Mouse (Mus musculus): ENCODE data around the gene Sema4g. TPM values are rescaled to one million over a fixed set of nuclear protein-coding genes. Genes with fewer than 3 reads are reported as not detected.

Gene Sema4g
- polyA plus RNA-seq, 2 experiments, result 2.6 to 24.9 TPM

- Histone ChIP-seq H3K36me3 (replicated peaks; ENCODE audit: control insufficient read depth, insufficient read depth, low read depth) (peaks cover 9% of the 10 kb centered on the region), H3K9ac (replicated peaks) (peak overlapping the region; percentile 59), H3K4me1 (replicated peaks; ENCODE audit: control insufficient read depth in 2 of 2, insufficient read depth in 2 of 2, low read length in 1 of 2) (peaks cover 5 to 14% of the 10 kb centered on the region in 2 experiments), H3K27me3 (ENCODE audit: control insufficient read depth, insufficient read depth, low read length) (no peaks in the 10 kb centered on the region), H3K9me3 (ENCODE audit: control insufficient read depth, low read length) (no peaks in the 10 kb centered on the region), H3K4me3 (ENCODE audit: insufficient read depth in 1 of 2, low read depth in 2 of 2, low read length in 2 of 2) (peak overlapping the region; percentile 65 to 79), H3K27ac (peak overlapping the region; percentile 29; the same call in 1 of the 2 replicates), H3K4me2 (ENCODE audit: low read depth) (peak overlapping the region; percentile 96)
- no peak for ATAC-seq (ENCODE audit: insufficient read depth)
- DNase-seq (ENCODE audit: low read depth in 3 of 3, low spot score in 3 of 3), result no peak
- TF ChIP-seq EP300 (IDR thresholded peaks at IDR 0.05; ENCODE audit: low read depth), result no peak
- 23% methylated on average over 17 of the region's 17 CpGs for WGBS (ENCODE audit: insufficient replicate concordance)
Measured at GRCm38 (mm10) chr19:45007021-45007420, 18.1 kb downstream of the Sema4g start.

- Histone ChIP-seq H3K36me3 (replicated peaks; ENCODE audit: control insufficient read depth, insufficient read depth, low read depth) (peaks cover 9% of the 10 kb centered on the region), H3K4me3 (ENCODE audit: insufficient read depth in 1 of 2, low read depth in 2 of 2, low read length in 2 of 2) (peak overlapping the region; percentile 65 to 79), H3K27me3 (ENCODE audit: control insufficient read depth, insufficient read depth, low read length) (no peaks in the 10 kb centered on the region), H3K4me2 (ENCODE audit: low read depth) (peak overlapping the region; percentile 96), H3K9me3 (ENCODE audit: control insufficient read depth, low read length) (no peaks in the 10 kb centered on the region), H3K27ac (no peak overlapping the region), H3K9ac (replicated peaks) (no peak overlapping the region; the same call in 1 of the 2 replicates), H3K4me1 (replicated peaks; ENCODE audit: control insufficient read depth in 2 of 2, insufficient read depth in 2 of 2, low read length in 1 of 2) (peaks cover 5 to 14% of the 10 kb centered on the region in 2 experiments)
- no peak for ATAC-seq (ENCODE audit: insufficient read depth)
- 72% methylated on average over 20 of the region's 20 CpGs for WGBS (ENCODE audit: insufficient replicate concordance)
- DNase-seq (ENCODE audit: low read depth in 3 of 3, low spot score in 3 of 3), result no peak
- TF ChIP-seq CTCF (IDR thresholded peaks at IDR 0.05; ENCODE audit: low read depth), result no peak
- no peak for TF ChIP-seq EP300 (IDR thresholded peaks at IDR 0.05; ENCODE audit: low read depth)
Measured at GRCm38 (mm10) chr19:45007425-45008191, 18.7 kb downstream of the Sema4g start.

GRCm38 (mm10) chr19:45010646-45011045, 21.7 kb downstream of the Sema4g start:
- peaks cover 2% of the 10 kb centered on the region for H3K36me3 ChIP-seq (replicated peaks; ENCODE audit: control insufficient read depth, insufficient read depth, low read depth)
- WGBS (ENCODE audit: insufficient replicate concordance), result 67% methylated on average over 4 of the region's 4 CpGs
- TF ChIP-seq EP300 (IDR thresholded peaks at IDR 0.05; ENCODE audit: low read depth) (no peak), CTCF (IDR thresholded peaks at IDR 0.05; ENCODE audit: low read depth) (no peak)
- H3K9me3 ChIP-seq (ENCODE audit: control insufficient read depth, low read length), result no peaks in the 10 kb centered on the region
- H3K9ac ChIP-seq (replicated peaks), result no peak overlapping the region
- H3K4me3 ChIP-seq (ENCODE audit: insufficient read depth in 1 of 2, low read depth in 2 of 2, low read length in 2 of 2), result no peak overlapping the region
- DNase-seq (ENCODE audit: low read depth in 3 of 3, low spot score in 3 of 3), result no peak
- no peak overlapping the region for H3K4me2 ChIP-seq (ENCODE audit: low read depth)
- H3K27ac ChIP-seq, result no peak overlapping the region
- H3K4me1 ChIP-seq (replicated peaks; ENCODE audit: control insufficient read depth in 2 of 2, insufficient read depth in 2 of 2, low read length in 1 of 2), result peaks cover 0 to 24% of the 10 kb centered on the region in 2 experiments; a peak in 3 of 4 replicates
- no peak for ATAC-seq (ENCODE audit: insufficient read depth)
- peaks cover under 1% of the 10 kb centered on the region; the same call in 1 of the 2 replicates for H3K27me3 ChIP-seq (ENCODE audit: control insufficient read depth, insufficient read depth, low read length)

GRCm38 (mm10) chr19:45012219-45012618, 23.3 kb downstream of the Sema4g start:
- DNase-seq (ENCODE audit: low read depth in 3 of 3, low spot score in 3 of 3) (no peak), ATAC-seq (ENCODE audit: insufficient read depth) (no peak)
- peaks cover 2% of the 10 kb centered on the region; the same call in 1 of the 2 replicates for H3K27me3 ChIP-seq (ENCODE audit: control insufficient read depth, insufficient read depth, low read length)
- no peaks in the 10 kb centered on the region for H3K9me3 ChIP-seq (ENCODE audit: control insufficient read depth, low read length)
- H3K27ac ChIP-seq, result no peak overlapping the region
- H3K36me3 ChIP-seq (replicated peaks; ENCODE audit: control insufficient read depth, insufficient read depth, low read depth), result peaks cover 2% of the 10 kb centered on the region
- TF ChIP-seq CTCF (IDR thresholded peaks at IDR 0.05; ENCODE audit: low read depth) (no peak), EP300 (IDR thresholded peaks at IDR 0.05; ENCODE audit: low read depth) (no peak)
- H3K4me2 ChIP-seq (ENCODE audit: low read depth), result no peak overlapping the region
- H3K9ac ChIP-seq (replicated peaks), result no peak overlapping the region
- H3K4me1 ChIP-seq (replicated peaks; ENCODE audit: control insufficient read depth in 2 of 2, insufficient read depth in 2 of 2, low read length in 1 of 2), result peaks cover 3 to 26% of the 10 kb centered on the region in 2 experiments; a peak in 3 of 4 replicates
- WGBS (ENCODE audit: insufficient replicate concordance), result 77% methylated on average over 8 of the region's 8 CpGs
- H3K4me3 ChIP-seq (ENCODE audit: insufficient read depth in 1 of 2, low read depth in 2 of 2, low read length in 2 of 2), result no peak overlapping the region

GRCm38 (mm10) chr19:45012636-45013035, 23.7 kb downstream of the Sema4g start:
- no peak for DNase-seq (ENCODE audit: low read depth in 3 of 3, low spot score in 3 of 3)

More at GRCm38 (mm10) chr19:45012636-45013035, 23.7 kb downstream of the Sema4g start:
- peak; percentile 46 for TF ChIP-seq CTCF (IDR thresholded peaks at IDR 0.05; ENCODE audit: low read depth)
- TF ChIP-seq EP300 (IDR thresholded peaks at IDR 0.05; ENCODE audit: low read depth), result no peak
- H3K9me3 ChIP-seq (ENCODE audit: control insufficient read depth, low read length), result no peaks in the 10 kb centered on the region
- peaks cover 3 to 23% of the 10 kb centered on the region in 2 experiments; a peak in 2 of 4 replicates for H3K4me1 ChIP-seq (replicated peaks; ENCODE audit: control insufficient read depth in 2 of 2, insufficient read depth in 2 of 2, low read length in 1 of 2)
- H3K27ac ChIP-seq, result no peak overlapping the region
- H3K36me3 ChIP-seq (replicated peaks; ENCODE audit: control insufficient read depth, insufficient read depth, low read depth), result peaks cover 2% of the 10 kb centered on the region
- no peak for ATAC-seq (ENCODE audit: insufficient read depth)
- 52% methylated on average over 6 of the region's 6 CpGs for WGBS (ENCODE audit: insufficient replicate concordance)
- H3K4me3 ChIP-seq (ENCODE audit: insufficient read depth in 1 of 2, low read depth in 2 of 2, low read length in 2 of 2), result no peak overlapping the region
- no peak overlapping the region for H3K9ac ChIP-seq (replicated peaks)
- H3K4me2 ChIP-seq (ENCODE audit: low read depth), result no peak overlapping the region
- H3K27me3 ChIP-seq (ENCODE audit: control insufficient read depth, insufficient read depth, low read length), result peaks cover 2% of the 10 kb centered on the region; the same call in 1 of the 2 replicates
